Mouse (Mus musculus) heart, embryonic 10.5 days (tissue): Measurements from ENCODE around the gene Gcnt2. TPM values are rescaled to one million over a fixed set of nuclear protein-coding genes. Genes with fewer than 3 reads are reported as not detected.

ENCODE experiments used
- DNase-seq: peaks from one replicate; pipeline ENCODE4 v3.0.0-alpha.2; 2017; ENCODE audit warnings: low spot score
- H3K27ac ChIP-seq: fragments of 300-500 bp; sonication (generic); 2 replicates; pipeline ENCODE4 v1.5.1; 2016; ENCODE audit warnings: mild to moderate bottlenecking
- H3K27me3 ChIP-seq: fragments of 300-500 bp; sonication (generic); 2 replicates; pipeline ENCODE4 v1.6.1; 2016; ENCODE audit warnings: mild to moderate bottlenecking; ENCODE audit not compliant: poor library complexity, insufficient read depth, severe bottlenecking
- H3K36me3 ChIP-seq: fragments of 300-500 bp; sonication (generic); 2 replicates; pipeline ENCODE4 v1.6.1; 2016; ENCODE audit warnings: mild to moderate bottlenecking, moderate library complexity
- H3K4me1 ChIP-seq: fragments of 300-500 bp; sonication (generic); 2 replicates; pipeline ENCODE4 v1.6.1; 2016; ENCODE audit warnings: mild to moderate bottlenecking
- H3K4me3 ChIP-seq: fragments of 300-500 bp; sonication (generic); 2 replicates; pipeline ENCODE4 v1.5.1; 2016; ENCODE audit warnings: mild to moderate bottlenecking, moderate library complexity
- H3K9me3 ChIP-seq: fragments of 300-500 bp; sonication (generic); 2 replicates; pipeline ENCODE4 v1.6.1; 2016; ENCODE audit warnings: mild to moderate bottlenecking, moderate library complexity
- WGBS: fragments of 180-500 bp; shearing (Covaris S2); methylation state at CpG from one replicate; pipeline ENCODE4 v1.1.7; 2016; 5-methylcytosine and 5-hydroxymethylcytosine counted together
- polyA plus RNA-seq: library from polyadenylated mRNA; unstranded; fragments of >200 nt; fragmentation: Nextera tagmentation; extraction: Ambion mirVana; gene quantifications from 2 replicates; pipeline ENCODE4 v1.2.1, GENCODE M21; 2016

Gene Gcnt2
- polyA plus RNA-seq, 1 experiment from 2014 or later, result 2.7 TPM

DNA sequence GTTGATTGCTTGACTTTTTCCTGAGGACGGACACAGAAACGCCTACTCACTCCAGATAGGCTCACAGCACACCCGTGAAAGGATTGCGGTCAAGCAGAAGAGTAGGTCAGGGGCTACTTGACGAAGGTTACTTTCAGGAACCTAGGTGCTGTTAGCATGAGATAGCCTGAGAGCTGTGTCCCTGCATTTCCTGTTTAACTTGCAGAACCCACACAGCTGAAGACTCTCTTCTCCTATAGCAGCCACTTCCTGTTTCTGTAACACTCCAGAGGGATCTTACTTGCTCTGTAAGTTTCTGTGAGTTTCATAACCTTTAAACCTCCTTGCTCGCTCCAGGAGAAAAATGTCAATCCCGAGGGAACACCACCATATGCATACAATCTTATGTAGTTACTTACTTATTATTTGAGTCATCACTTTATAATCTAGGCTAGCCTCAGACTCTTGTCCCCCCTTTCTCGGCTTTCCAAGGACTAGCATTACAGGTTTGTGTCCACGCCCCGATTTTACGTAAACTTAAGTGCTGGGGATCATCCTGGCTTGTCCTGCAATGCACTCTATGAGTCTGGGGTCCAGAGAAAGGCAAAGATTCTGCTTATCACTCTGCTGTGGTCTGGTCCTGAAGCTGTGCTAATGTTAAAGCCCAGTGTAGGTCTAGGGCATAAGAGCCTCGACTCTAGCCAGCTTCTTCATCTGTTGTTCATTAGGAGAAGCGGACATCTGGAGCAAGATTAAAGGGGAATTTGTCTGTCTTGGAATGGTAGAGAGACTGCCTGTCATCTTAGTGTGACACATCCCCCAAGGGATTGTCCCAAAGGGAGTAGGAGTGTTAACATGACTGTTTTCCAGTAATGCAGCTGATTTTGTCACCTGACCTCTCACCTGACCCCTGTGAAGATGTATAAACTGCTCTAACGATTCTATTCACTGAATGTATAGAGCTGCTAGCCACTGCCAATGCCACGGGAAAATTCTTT lies 40.7 kb downstream of the Gcnt2 start:
- Histone ChIP-seq H3K27me3 (no peaks in the 10 kb centered on the region), H3K36me3 (no peaks in the 10 kb centered on the region), H3K4me3 (no peak overlapping the region), H3K27ac (no peak overlapping the region), H3K4me1 (peaks cover 11% of the 10 kb centered on the region; the same call in 1 of the 2 replicates), H3K9me3 (no peaks in the 10 kb centered on the region)
- 64% methylated on average over 15 of the region's 15 CpGs for WGBS
- DNase-seq, result no peak

DNA sequence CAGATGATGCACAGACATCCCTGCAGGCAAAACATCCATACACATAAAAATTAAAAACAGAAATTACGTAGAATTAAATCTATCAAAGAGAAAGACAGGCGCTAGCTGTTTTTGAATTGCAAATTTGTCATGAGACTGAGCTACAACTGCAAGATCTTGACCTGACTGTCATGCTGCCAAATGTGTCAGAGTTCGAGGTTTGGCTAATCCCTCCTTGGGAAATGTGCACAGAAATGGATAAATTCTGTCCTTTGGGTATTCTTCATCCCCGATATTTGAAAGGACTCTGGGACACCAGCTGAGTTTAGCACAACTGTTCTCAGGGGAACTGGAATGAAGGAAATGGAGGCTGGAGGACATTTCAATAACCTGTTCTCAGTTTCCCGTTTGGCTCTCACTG lies 41.7 kb downstream of the Gcnt2 start:
- no peaks in the 10 kb centered on the region for H3K9me3 ChIP-seq
- H3K36me3 ChIP-seq, result no peaks in the 10 kb centered on the region
- no peak overlapping the region for H3K27ac ChIP-seq
- no peak overlapping the region for H3K4me3 ChIP-seq
- WGBS, result 84% methylated on average over 5 of the region's 5 CpGs
- H3K27me3 ChIP-seq, result no peaks in the 10 kb centered on the region
- H3K4me1 ChIP-seq, result peaks cover 15% of the 10 kb centered on the region; the same call in 1 of the 2 replicates
- no peak for DNase-seq

DNA sequence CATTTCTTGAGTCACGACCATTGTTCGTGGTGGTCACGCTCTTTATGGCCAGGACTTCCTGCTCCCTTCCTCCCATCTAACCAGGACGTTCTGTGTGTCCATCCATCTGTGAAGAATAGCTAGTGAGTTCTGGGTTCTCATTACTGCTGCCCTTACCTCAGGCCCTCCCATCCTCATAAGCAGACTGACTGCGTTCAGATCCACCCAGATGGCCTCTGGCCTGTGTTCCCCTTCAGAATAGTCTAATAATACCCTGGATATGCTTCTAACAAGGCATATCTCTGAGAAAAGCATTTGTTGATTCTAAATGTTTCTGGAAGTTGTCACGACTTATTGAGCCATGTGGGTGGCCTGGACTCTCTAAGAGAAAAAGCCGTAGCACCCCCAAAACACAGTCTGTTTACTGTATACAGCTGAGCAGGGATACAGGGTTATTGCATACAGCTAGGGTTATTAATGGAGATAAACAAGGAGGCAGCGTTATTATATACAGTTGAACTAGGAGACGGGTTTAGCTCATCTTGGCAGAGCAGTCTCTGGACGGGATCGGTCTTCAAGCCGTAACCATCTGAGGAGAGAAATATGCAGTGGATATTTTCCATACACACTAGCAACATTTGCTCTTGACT lies 42.4 kb downstream of the Gcnt2 start:
- WGBS, result 77% methylated on average over 12 of the region's 12 CpGs
- Histone ChIP-seq H3K27me3 (no peaks in the 10 kb centered on the region), H3K9me3 (no peaks in the 10 kb centered on the region), H3K4me1 (peaks cover 15% of the 10 kb centered on the region; the same call in 1 of the 2 replicates), H3K36me3 (no peaks in the 10 kb centered on the region), H3K27ac (no peak overlapping the region), H3K4me3 (no peak overlapping the region)
- no peak for DNase-seq

DNA sequence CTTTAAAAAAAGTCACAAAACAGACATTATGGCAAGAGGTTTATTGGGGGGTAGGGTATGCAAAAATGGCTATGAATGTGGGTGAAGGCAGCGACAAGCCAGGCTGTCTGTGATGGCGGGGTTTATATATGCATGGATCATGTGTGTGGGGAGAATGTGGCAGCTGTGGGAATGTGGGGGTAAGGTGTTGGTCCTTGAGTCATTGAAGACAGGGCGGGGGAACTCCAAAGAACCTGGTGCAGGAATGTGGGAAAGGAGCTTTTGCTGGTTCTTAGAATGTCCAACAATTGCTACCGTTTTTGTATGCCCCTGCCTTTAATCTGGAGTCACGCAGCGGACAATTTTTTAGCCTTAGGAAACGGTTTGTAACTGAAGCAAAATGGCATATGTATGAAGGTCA lies 44.5 kb downstream of the Gcnt2 start:
- Histone ChIP-seq H3K36me3 (no peaks in the 10 kb centered on the region), H3K27me3 (no peaks in the 10 kb centered on the region)

DNA sequence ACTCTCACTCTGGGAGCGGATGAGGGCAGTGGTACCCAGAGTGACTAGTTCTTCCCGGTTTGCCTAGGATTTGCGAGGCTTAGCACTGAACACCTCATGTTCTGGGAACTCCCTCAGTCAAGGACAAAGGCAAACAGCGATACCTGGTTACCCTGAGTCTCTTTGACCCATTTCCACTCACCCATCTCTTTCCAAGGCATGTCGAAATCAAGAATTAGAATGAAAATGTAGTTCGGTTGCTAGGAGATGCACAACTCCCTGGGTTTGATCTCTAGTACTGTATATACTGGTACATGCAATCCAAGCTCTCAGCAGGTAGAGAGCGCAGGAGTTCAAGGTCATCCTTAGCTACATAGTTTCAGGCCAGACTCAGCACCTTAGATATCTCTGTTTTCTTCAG lies 47.0 kb downstream of the Gcnt2 start:
- no peaks in the 10 kb centered on the region for H3K9me3 ChIP-seq
- WGBS, result 83% methylated on average over 7 of the region's 7 CpGs
- no peaks in the 10 kb centered on the region for H3K36me3 ChIP-seq
- H3K27ac ChIP-seq, result no peak overlapping the region
- peaks cover 12% of the 10 kb centered on the region; the same call in 1 of the 2 replicates for H3K4me1 ChIP-seq
- DNase-seq, result no peak
- H3K27me3 ChIP-seq, result no peaks in the 10 kb centered on the region
- no peak overlapping the region for H3K4me3 ChIP-seq

More for the DNA sequence above, 44.5 kb downstream of the Gcnt2 start:
- Histone ChIP-seq H3K4me3 (no peak overlapping the region), H3K9me3 (no peaks in the 10 kb centered on the region), H3K27ac (no peak overlapping the region), H3K4me1 (peaks cover 18% of the 10 kb centered on the region; the same call in 1 of the 2 replicates)
- 86% methylated on average over 7 of the region's 7 CpGs for WGBS
- DNase-seq, result no peak

DNA sequence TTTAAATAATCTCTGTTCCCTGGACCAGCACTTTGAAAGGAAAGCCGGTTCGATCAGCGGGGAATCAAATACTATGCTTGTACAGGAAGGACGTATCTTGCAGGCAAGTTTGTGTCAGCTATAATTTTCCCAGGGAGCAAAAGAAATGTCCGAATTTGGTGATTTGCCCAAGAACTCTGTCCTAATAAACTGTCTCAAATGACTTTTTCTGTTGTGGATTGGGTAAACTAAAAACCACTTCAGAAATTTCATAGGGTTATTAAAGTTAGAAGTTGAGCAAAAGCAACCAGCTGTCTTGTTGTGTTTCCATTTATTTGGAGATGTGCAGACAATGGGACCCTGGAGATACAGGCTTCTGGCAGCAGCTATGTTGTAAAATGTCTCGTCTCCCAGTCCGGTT lies 47.7 kb downstream of the Gcnt2 start:
- Histone ChIP-seq H3K9me3 (no peaks in the 10 kb centered on the region), H3K4me3 (no peak overlapping the region), H3K4me1 (peaks cover 7% of the 10 kb centered on the region; the same call in 1 of the 2 replicates), H3K36me3 (no peaks in the 10 kb centered on the region), H3K27ac (no peak overlapping the region), H3K27me3 (no peaks in the 10 kb centered on the region)
- WGBS, result 71% methylated on average over 7 of the region's 7 CpGs
- DNase-seq, result no peak

DNA sequence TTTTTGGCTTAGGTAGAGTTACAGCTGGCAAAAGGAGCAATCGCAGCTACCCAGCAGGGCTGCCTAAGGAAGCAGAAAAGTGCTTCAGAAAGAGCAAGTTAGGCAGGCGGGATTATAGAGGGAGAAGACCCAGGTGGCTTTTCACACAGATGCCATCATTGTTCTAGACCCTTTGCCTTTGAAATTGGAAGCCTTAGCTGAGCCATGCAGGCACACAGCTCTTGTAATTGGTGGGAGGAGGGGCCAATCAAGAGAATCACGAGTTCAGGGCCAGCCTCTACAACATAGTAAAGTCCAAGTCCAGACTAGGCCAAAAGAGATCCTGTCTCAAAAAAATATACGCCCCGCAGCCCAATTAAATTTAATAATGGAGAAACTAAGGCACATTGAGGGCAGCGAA lies 48.5 kb downstream of the Gcnt2 start:
- Histone ChIP-seq H3K4me3 (no peak overlapping the region), H3K4me1 (peaks cover 7% of the 10 kb centered on the region; the same call in 1 of the 2 replicates), H3K9me3 (no peaks in the 10 kb centered on the region), H3K27ac (no peak overlapping the region), H3K27me3 (no peaks in the 10 kb centered on the region), H3K36me3 (no peaks in the 10 kb centered on the region)
- DNase-seq, result no peak
- 64% methylated on average over 6 of the region's 6 CpGs for WGBS

DNA sequence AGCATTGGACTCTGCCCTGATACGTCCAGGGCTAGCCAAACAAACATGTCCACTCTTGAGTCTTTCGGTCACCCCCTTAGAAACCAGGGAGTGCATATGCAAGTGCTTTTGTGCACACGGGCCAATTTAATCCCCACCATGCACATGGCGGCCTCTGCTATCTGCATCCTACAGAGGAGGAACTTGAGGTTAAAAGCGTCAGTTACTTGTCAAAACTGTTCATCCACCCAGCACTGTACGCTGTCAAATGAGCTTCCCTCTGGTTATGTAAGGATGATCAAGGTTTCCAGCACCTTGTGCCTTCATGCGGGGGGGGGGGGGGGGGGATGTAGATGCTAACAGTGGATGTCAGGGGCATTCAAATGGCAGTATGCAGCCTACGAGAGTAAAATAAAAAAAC lies 49.5 kb downstream of the Gcnt2 start:
- DNase-seq, result no peak
- no peaks in the 10 kb centered on the region for H3K27me3 ChIP-seq
- H3K27ac ChIP-seq, result no peak overlapping the region
- H3K9me3 ChIP-seq, result no peaks in the 10 kb centered on the region
- H3K4me1 ChIP-seq, result peaks cover 7% of the 10 kb centered on the region; the same call in 1 of the 2 replicates
- no peak overlapping the region for H3K4me3 ChIP-seq
- WGBS, result 70% methylated on average over 8 of the region's 8 CpGs
- no peaks in the 10 kb centered on the region for H3K36me3 ChIP-seq

DNA sequence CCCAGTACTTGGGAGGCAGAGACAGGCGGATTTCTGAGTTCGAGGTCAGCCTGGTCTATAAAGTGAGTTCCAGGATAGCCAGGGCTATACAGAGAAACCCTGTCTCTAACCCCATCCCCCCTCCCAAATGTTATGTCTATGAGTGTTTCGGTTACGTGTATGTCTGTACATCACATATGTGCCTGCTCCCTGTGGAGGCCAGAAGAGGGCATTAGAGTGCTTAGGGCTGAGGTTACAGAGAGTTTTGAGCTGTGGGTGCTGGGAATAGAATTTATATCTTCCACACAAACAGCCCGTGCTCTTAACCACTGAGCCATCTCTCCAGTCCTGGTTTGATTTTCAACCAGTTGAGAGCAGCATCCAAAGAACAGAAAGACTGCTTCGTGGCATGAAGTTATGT lies 50.5 kb downstream of the Gcnt2 start:
- Histone ChIP-seq H3K27ac (no peak overlapping the region), H3K27me3 (no peaks in the 10 kb centered on the region), H3K36me3 (no peaks in the 10 kb centered on the region), H3K4me1 (peaks cover 7% of the 10 kb centered on the region; the same call in 1 of the 2 replicates), H3K4me3 (no peak overlapping the region), H3K9me3 (no peaks in the 10 kb centered on the region)
- 90% methylated on average over 6 of the region's 6 CpGs for WGBS
- DNase-seq, result no peak

DNA sequence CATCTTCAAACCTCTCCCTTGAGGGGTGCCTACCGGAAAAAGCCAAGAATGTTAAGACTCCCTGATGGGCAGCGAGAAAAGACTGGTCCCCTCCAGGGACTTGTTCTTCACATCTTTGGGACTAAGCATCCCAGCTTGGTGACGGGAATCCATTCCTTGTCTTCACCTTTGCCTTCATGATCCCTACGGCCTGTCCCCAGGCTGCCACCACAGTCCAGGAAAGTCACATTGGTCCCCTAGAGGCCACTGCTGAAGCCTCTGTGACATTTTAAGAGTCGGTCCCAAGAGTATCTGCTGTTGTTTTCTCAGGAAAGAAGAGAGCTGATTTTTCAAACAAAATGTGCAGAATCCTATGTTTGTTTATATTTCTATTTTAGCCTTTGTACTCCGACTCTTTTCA lies 52.4 kb downstream of the Gcnt2 start:
- no peaks in the 10 kb centered on the region for H3K27me3 ChIP-seq
- no peak overlapping the region for H3K27ac ChIP-seq
- peaks cover 10% of the 10 kb centered on the region; the same call in 1 of the 2 replicates for H3K4me1 ChIP-seq
- no peak overlapping the region for H3K4me3 ChIP-seq
- DNase-seq, result no peak
- 81% methylated on average over 6 of the region's 6 CpGs for WGBS
- no peaks in the 10 kb centered on the region for H3K36me3 ChIP-seq
- no peaks in the 10 kb centered on the region for H3K9me3 ChIP-seq

DNA sequence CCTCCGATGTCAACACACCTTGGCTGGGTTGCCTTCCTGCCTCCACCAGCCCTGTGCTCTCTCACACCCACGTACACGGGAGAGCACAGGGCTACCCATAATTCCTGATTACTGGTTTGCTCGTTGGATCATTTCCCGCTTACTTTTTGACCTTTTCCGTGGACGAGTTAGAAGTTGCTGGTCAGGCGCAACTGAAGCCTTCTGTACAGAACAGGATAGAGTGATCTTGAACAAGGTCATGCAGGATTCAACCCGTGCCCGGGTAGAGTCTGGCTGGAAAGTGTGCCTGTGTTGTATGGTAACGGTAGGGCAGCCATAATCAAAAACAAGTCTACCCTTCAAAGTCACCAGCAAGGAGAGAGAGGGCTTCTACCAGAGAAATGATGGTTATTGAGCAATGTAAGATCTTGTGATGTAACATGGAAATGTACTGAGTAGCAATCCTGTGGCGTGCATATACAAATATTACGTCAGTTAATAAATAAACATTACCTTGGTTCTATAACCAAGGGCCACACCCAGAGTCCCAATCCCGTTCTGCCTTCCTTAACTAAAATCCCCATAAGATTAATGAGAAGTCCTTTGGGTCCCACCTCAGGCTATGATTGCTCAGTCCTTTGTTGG lies 54.0 kb downstream of the Gcnt2 start:
- no peak overlapping the region for H3K27ac ChIP-seq
- no peaks in the 10 kb centered on the region for H3K36me3 ChIP-seq
- H3K27me3 ChIP-seq, result 0 out of 2 replicates have a peak, but pooled peaks cover 6% of the 10 kb centered on the region
- 91% methylated on average over 14 of the region's 14 CpGs for WGBS
- peaks cover 14% of the 10 kb centered on the region for H3K4me1 ChIP-seq
- H3K9me3 ChIP-seq, result no peaks in the 10 kb centered on the region
- no peak overlapping the region for H3K4me3 ChIP-seq
- no peak for DNase-seq

DNA sequence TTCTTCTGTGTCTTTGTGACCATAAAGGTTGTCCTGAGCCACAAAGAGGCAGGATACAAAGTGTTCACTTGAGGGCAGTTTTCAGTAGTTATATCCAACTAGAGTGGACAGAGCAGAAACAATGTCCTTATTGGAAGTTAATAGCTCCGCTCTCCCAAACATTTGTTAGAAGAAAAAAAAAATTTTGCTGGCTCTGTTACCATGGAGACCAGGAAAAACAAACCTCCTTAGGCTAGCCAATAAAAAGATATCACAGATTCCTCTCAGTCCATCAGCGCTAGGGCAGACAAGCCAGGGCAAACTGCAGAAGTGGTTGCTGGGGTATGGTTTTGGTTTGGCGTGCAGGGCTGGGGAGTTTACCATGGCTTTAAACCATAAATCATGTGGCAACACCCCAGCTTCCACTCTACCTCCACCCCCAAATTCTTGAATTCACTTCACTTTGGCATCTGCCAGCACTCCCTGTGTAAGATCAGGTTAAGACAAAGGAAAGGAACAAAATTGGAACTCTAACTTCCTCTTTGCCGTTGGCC lies 54.6 kb downstream of the Gcnt2 start:
- DNase-seq, result no peak
- H3K9me3 ChIP-seq, result no peaks in the 10 kb centered on the region
- 0 out of 2 replicates have a peak, but pooled peaks cover 10% of the 10 kb centered on the region for H3K27me3 ChIP-seq
- H3K4me3 ChIP-seq, result no peak overlapping the region
- H3K27ac ChIP-seq, result no peak overlapping the region
- no peaks in the 10 kb centered on the region for H3K36me3 ChIP-seq
- WGBS, result 84% methylated on average over 4 of the region's 4 CpGs
- H3K4me1 ChIP-seq, result peaks cover 14% of the 10 kb centered on the region
